Mouse (Mus musculus) ES-E14 (cell line): ENCODE measurements at regions not wholly inside any gene's neighbourhood (a gene's known extent, or its start where the extent isn't known, plus 50 kb on each side); places are given as distances from the start of the nearest gene placed in this dataset.

Source experiments
- DNase-seq: peaks from one replicate; pipeline ENCODE4 v3.0.0-alpha.2; 2013; ENCODE audit warnings: low read depth, low spot score
- H3K27ac ChIP-seq: 2 replicates; pipeline ENCODE4 v1.5.1; 2012; ENCODE audit warnings: low read depth, mild to moderate bottlenecking, low read length, moderate library complexity, mixed read lengths; ENCODE audit not compliant: poor library complexity, insufficient read depth, severe bottlenecking
- H3K36me3 ChIP-seq: 2 replicates; pipeline ENCODE4 v1.6.1; 2012; ENCODE audit warnings: mild to moderate bottlenecking, low read length, moderate library complexity, mixed read lengths; ENCODE audit not compliant: control insufficient read depth, poor library complexity, insufficient read depth, severe bottlenecking
- H3K4me1 ChIP-seq, 2 experiments: fragments of 150-350 bp in 1 of 2; sonication (generic) in 1 of 2; 2 replicates each; pipeline ENCODE4 v1.6.1; 2012; ENCODE audit warnings: low read length in 2 of 2, mild to moderate bottlenecking in 1 of 2, mixed read lengths in 1 of 2; ENCODE audit not compliant: control insufficient read depth in 2 of 2, insufficient read depth in 2 of 2, poor library complexity in 1 of 2
- H3K4me3 ChIP-seq, 2 experiments: fragments of 150-350 bp in 1 of 2; sonication (generic) in 1 of 2; 2 replicates each; pipeline ENCODE4 v1.5.1; 2012; ENCODE audit warnings: low read length in 2 of 2, low read depth in 1 of 2, mild to moderate bottlenecking in 1 of 2, mixed read lengths in 1 of 2; ENCODE audit not compliant: insufficient read depth in 1 of 2, poor library complexity in 1 of 2, severe bottlenecking in 1 of 2
- H3K9ac ChIP-seq: 2 replicates; pipeline ENCODE4 v1.6.1; 2012; ENCODE audit warnings: low read depth, mild to moderate bottlenecking, low read length, mixed read lengths; ENCODE audit not compliant: poor library complexity, insufficient read depth, severe bottlenecking
- H3K9me3 ChIP-seq: fragments of 150-350 bp; sonication (generic); 2 replicates; pipeline ENCODE4 v1.6.1; 2012; ENCODE audit warnings: low read depth, mild to moderate bottlenecking, low read length; ENCODE audit not compliant: control insufficient read depth, insufficient read depth
- CHD2 ChIP-seq: IDR thresholded peaks from 2 replicates; pipeline ENCODE4 v1.6.1; 2014; ENCODE audit warnings: mild to moderate bottlenecking, low read depth, low read length, inconsistent platforms
- HCFC1 ChIP-seq: IDR thresholded peaks from 2 replicates; pipeline ENCODE4 v1.6.1; 2012; ENCODE audit warnings: low read length, inconsistent platforms, borderline replicate concordance; ENCODE audit not compliant: insufficient read depth
- MAFK ChIP-seq: IDR thresholded peaks from 2 replicates; pipeline ENCODE4 v1.6.1; 2014; ENCODE audit warnings: mild to moderate bottlenecking, low read depth, low read length, inconsistent platforms; ENCODE audit not compliant: insufficient read depth
- ZC3H11A ChIP-seq: IDR thresholded peaks from 2 replicates; pipeline ENCODE4 v1.6.1; 2012; ENCODE audit warnings: low read depth, mild to moderate bottlenecking, inconsistent platforms, low read length, borderline replicate concordance
- ZNF384 ChIP-seq: IDR thresholded peaks from 2 replicates; pipeline ENCODE4 v1.6.1; 2012; ENCODE audit warnings: low read depth, low read length, inconsistent platforms
- in situ Hi-C, 2 experiments: fragments of 600-800 bp; cut with MboI; formaldehyde crosslinking; loops; one replicate each; pipeline ENCODE4 v1.15.1; 2025; ENCODE audit warnings: low sequenced_read_pairs in 2 of 2, inconsistent platforms in 1 of 2; ENCODE audit not compliant: unreplicated experiment in 2 of 2

DNA sequence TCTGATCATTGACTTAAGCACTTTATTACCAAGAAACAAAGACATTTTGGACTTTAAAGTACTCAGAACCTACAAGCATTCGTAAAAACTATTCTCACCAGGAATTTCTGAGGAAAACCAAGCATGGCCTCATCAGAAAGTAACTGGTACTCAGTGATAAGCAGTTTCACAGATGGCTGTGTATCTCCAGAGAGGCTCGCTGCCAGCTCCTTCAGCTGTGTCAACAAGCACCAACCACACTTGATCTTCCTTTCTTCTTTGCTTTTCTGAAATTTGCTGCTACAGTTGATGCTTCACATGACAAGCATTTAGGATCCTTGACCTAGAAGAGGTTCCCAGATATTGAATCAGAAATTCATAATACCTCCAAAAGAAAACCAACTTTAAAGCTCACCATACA, 314.1 kb upstream of the Sptlc3 start:
- no peaks in the 10 kb centered on the region for H3K4me1 ChIP-seq
- in situ Hi-C loops, result no loop called here
- DNase-seq, result no peak
- H3K9ac ChIP-seq, result no peak overlapping the region
- TF ChIP-seq ZNF384, result no peak
- TF ChIP-seq HCFC1, result no peak
- TF ChIP-seq MAFK, result no peak
- TF ChIP-seq CHD2, result no peak
- no peak for TF ChIP-seq ZC3H11A
- H3K4me3 ChIP-seq, result no peak overlapping the region
- H3K27ac ChIP-seq, result no peak overlapping the region
- no peaks in the 10 kb centered on the region for H3K9me3 ChIP-seq
- no peaks in the 10 kb centered on the region for H3K36me3 ChIP-seq

DNA sequence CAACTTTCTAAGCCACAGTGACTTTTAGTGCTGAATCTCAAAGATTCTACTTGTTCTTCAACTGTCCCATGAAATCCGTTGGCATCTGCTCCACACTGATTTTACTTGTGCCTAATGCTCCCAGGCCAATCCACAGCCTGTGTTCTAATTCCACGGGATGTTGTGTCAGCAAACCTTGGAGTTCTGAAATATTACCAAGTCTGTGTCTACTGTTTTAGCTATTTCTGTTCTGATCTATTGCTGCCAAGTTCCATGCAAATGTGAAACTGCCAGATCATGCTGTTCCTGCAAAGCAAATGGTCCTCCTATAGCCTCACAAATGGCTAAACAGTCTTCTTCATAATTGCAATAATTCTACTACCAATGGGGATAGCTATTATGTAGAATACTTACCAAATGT, 295.4 kb upstream of the Sptlc3 start:
- in situ Hi-C loops, result no loop called here
- Histone ChIP-seq H3K4me1 (no peaks in the 10 kb centered on the region), H3K9ac (no peak overlapping the region), H3K9me3 (no peaks in the 10 kb centered on the region), H3K36me3 (no peaks in the 10 kb centered on the region), H3K27ac (no peak overlapping the region), H3K4me3 (no peak overlapping the region)
- no peak for TF ChIP-seq MAFK
- no peak for TF ChIP-seq ZC3H11A
- TF ChIP-seq CHD2, result no peak
- TF ChIP-seq HCFC1, result no peak
- TF ChIP-seq ZNF384, result no peak
- DNase-seq, result no peak

DNA sequence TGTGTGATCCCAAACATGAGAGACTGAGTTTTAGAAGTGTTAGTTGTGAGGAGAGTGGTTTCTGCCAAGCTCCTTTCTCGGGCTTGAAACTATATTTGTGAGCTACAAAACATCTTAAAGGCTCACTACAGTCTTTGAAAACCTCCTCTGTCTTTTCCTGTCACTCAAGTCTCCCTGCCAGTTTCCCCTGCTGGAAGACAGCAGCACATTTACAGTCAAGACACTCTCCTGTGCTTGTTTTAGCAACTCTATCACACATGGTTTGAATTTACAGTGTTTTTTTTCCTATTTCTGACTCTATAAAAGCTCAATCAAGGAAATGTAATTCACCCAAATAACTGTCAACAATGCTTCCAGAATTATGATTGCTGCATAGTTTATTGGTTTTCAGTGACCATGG, 286.1 kb upstream of the Sptlc3 start:
- no peak for DNase-seq
- Histone ChIP-seq H3K9me3 (no peaks in the 10 kb centered on the region), H3K9ac (no peak overlapping the region), H3K4me1 (no peaks in the 10 kb centered on the region), H3K4me3 (no peak overlapping the region), H3K36me3 (no peaks in the 10 kb centered on the region), H3K27ac (no peak overlapping the region)
- in situ Hi-C loops, result no loop called here
- TF ChIP-seq ZNF384, result no peak
- no peak for TF ChIP-seq MAFK
- TF ChIP-seq CHD2, result no peak
- no peak for TF ChIP-seq HCFC1
- TF ChIP-seq ZC3H11A, result no peak

DNA sequence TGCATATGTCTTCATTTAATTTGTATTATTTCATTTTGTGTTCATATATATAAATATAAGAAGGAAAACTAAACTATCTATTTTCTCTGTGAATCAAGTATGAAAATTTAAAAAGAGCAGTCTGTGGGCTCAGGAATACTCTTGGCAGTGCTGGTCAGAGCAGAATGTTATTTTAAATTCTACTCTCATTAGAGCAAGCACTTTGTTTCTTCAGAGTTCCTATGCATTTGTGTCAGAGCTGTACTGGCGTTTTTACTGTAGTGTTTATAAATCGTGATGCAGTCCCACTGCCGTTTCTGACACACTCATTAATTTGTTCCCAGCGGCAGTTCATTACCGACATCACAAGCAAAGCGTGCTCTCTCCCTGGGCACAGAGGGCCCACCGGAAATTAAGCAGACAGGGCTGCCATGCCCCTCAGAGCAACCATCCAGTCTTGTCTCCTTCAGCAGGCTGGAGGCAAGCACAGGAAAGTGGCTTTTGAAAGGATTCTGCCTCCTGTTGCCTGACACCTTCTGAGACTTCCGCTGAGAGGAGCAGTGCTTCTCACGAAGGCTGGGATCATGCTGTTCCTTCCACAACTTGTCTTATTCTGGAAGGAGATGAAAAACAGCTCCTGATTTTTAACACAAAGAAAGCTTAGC, 272.8 kb upstream of the Sptlc3 start:
- DNase-seq, result no peak
- in situ Hi-C loops, result no loop called here
- Histone ChIP-seq H3K4me3 (no peak overlapping the region), H3K9me3 (no peaks in the 10 kb centered on the region), H3K36me3 (no peaks in the 10 kb centered on the region), H3K9ac (no peak overlapping the region), H3K4me1 (no peaks in the 10 kb centered on the region), H3K27ac (no peak overlapping the region)
- TF ChIP-seq HCFC1, result no peak
- TF ChIP-seq CHD2, result no peak
- no peak for TF ChIP-seq ZNF384
- TF ChIP-seq ZC3H11A, result no peak
- no peak for TF ChIP-seq MAFK
